31 mouse cellular contexts compared by ENCODE assay signal in genomic region chr17:72657826-72658225, GRCm38 (mm10). TPM values are rescaled to one million over a fixed set of nuclear protein-coding genes. Genes with fewer than 3 reads are reported as not detected.
DNase-seq lines count a peak whose midpoint lies in the region; ATAC-seq lines count a peak whose summit lies in the region.
"Had no signal": no experiment of that assay in that cellular context is flagged by ENCODE, and none has a peak within 500 bp of the region (broad histone marks: within the 10 kb centered on the region; RNA-seq: fewer than 3 reads in every experiment).

No protein-coding gene starts in this region.

- H3K36me3 ChIP-seq in kidney, embryonic 14.5 days (ENCODE audit: control insufficient read depth, insufficient read depth, low read length) = no peaks in the 10 kb centered on the region
- H3K36me3 ChIP-seq in midbrain, embryonic 10.5 days = no peaks in the 10 kb centered on the region
- no peaks in the 10 kb centered on the region for H3K36me3 ChIP-seq in midbrain, embryonic 13.5 days
- H3K36me3 ChIP-seq: forebrain, embryonic 12.5 days; heart, embryonic 10.5 days; heart, embryonic 15.5 days; liver, embryonic 12.5 days; midbrain, embryonic 15.5 days; neural tube, embryonic 12.5 days had no signal

- H3K27ac ChIP-seq in kidney, embryonic 14.5 days (ENCODE audit: low read depth, low read length) = no peak overlapping the region
- peak overlapping the region; percentile 17; the same call in 1 of the 2 replicates for H3K27ac ChIP-seq in midbrain, embryonic 10.5 days (replicated peaks)
- H3K27ac ChIP-seq in midbrain, embryonic 13.5 days = no peak overlapping the region
- H3K27ac ChIP-seq: forebrain, embryonic 12.5 days; heart, embryonic 10.5 days; heart, embryonic 15.5 days; hindbrain, embryonic 14.5 days; kidney, postnatal 0 days; liver, embryonic 12.5 days; midbrain, embryonic 15.5 days; neural tube, embryonic 12.5 days had no signal

- H3K4me3 ChIP-seq in kidney, embryonic 14.5 days (ENCODE audit: low read length) = no peak overlapping the region
- no peak overlapping the region for H3K4me3 ChIP-seq in midbrain, embryonic 10.5 days
- H3K4me3 ChIP-seq in midbrain, embryonic 13.5 days (replicated peaks) = no peak overlapping the region
- H3K4me3 ChIP-seq: erythroblast, embryonic 14.5 days; forebrain, embryonic 12.5 days; heart, embryonic 10.5 days; heart, embryonic 15.5 days; liver, embryonic 12.5 days; midbrain, embryonic 15.5 days; myocyte; neural tube, embryonic 12.5 days had no signal

- H3K27me3 ChIP-seq in kidney, embryonic 14.5 days (ENCODE audit: control insufficient read depth, insufficient read depth, low read length) = no peaks in the 10 kb centered on the region
- H3K27me3 ChIP-seq in midbrain, embryonic 10.5 days (ENCODE audit: low read depth, poor library complexity, severe bottlenecking) = no peaks in the 10 kb centered on the region
- H3K27me3 ChIP-seq in midbrain, embryonic 13.5 days = no peaks in the 10 kb centered on the region
- H3K27me3 ChIP-seq: forebrain, embryonic 12.5 days; heart, embryonic 15.5 days; liver, embryonic 12.5 days; midbrain, embryonic 15.5 days; neural tube, embryonic 12.5 days had no signal

- ATAC-seq in kidney, embryonic 14.5 days (ENCODE audit: low FRiP score, low TSS enrichment) = no peak; the same call in 1 of the 2 replicates
- no peak for ATAC-seq in midbrain, embryonic 13.5 days
- ATAC-seq: forebrain, postnatal 0 days; inflammation-experienced regulatory T-cells, adult 6 months; liver, embryonic 12.5 days; liver, postnatal 0 days; midbrain, embryonic 15.5 days had no signal

- no peaks in the 10 kb centered on the region for H3K4me1 ChIP-seq in kidney, embryonic 14.5 days (ENCODE audit: control insufficient read depth, insufficient read depth, low read length)
- peaks cover 18% of the 10 kb centered on the region for H3K4me1 ChIP-seq in midbrain, embryonic 10.5 days
- peaks cover 17% of the 10 kb centered on the region for H3K4me1 ChIP-seq in midbrain, embryonic 13.5 days (replicated peaks)
- H3K4me1 ChIP-seq: heart, embryonic 15.5 days; liver, embryonic 12.5 days had no signal

- no peaks in the 10 kb centered on the region for H3K9me3 ChIP-seq in kidney, embryonic 14.5 days (ENCODE audit: control insufficient read depth, low read length)
- no peaks in the 10 kb centered on the region for H3K9me3 ChIP-seq in midbrain, embryonic 10.5 days (replicated peaks)
- H3K9me3 ChIP-seq in midbrain, embryonic 13.5 days = no peaks in the 10 kb centered on the region
- H3K9me3 ChIP-seq: forebrain, embryonic 12.5 days; heart, embryonic 10.5 days; heart, embryonic 15.5 days; liver, embryonic 12.5 days; midbrain, embryonic 15.5 days; neural tube, embryonic 12.5 days had no signal

- no peak overlapping the region for H3K9ac ChIP-seq in kidney, embryonic 14.5 days (ENCODE audit: low read depth, low read length)
- no peak overlapping the region for H3K9ac ChIP-seq in midbrain, embryonic 13.5 days (replicated peaks)
- H3K9ac ChIP-seq: forebrain, embryonic 12.5 days; forebrain, postnatal 0 days; heart, embryonic 15.5 days; hindbrain, embryonic 14.5 days; liver, embryonic 12.5 days; liver, postnatal 0 days; midbrain, embryonic 15.5 days; neural tube, embryonic 12.5 days had no signal

- H3K4me2 ChIP-seq in kidney, embryonic 14.5 days (replicated peaks; ENCODE audit: low read depth, low read length) = no peak overlapping the region
- H3K4me2 ChIP-seq in midbrain, embryonic 13.5 days (replicated peaks) = no peak overlapping the region
- H3K4me2 ChIP-seq: forebrain, embryonic 12.5 days; heart, embryonic 15.5 days; hindbrain, embryonic 14.5 days; liver, embryonic 12.5 days; midbrain, embryonic 15.5 days; neural tube, embryonic 12.5 days had no signal

- peak; percentile 35 for DNase-seq in embryo, embryonic 10 days (ENCODE audit: low spot score)
- no peak for DNase-seq in embryo, embryonic 10.5 days (ENCODE audit: low spot score)
- peak; percentile 15 for DNase-seq in kidney, adult 18-20 months
- no peak for DNase-seq in midbrain, embryonic 10.5 days (ENCODE audit: low spot score)
- DNase-seq in mesoderm, embryonic 11.5 days (ENCODE audit: low read depth, low spot score) = peak; percentile 4
- DNase-seq in urinary bladder, postnatal 36 days (ENCODE audit: low spot score in 2 of 2) = no peak
- DNase-seq: adrenal gland, postnatal 10 days; cerebellum, adult 11-12 months; cerebellum, adult 9-11 months; forebrain, postnatal 0 days; gastrocnemius, postnatal 10 days; layer of hippocampus, postnatal 36 days; left cerebral cortex, postnatal 4 days; liver, postnatal 0 days; lung, postnatal 36 days; thymus, postnatal 4 days had no signal

- 68% methylated on average over 8 of the region's 8 CpGs for WGBS in kidney, embryonic 14.5 days
- 64% methylated on average over 8 of the region's 8 CpGs for WGBS in midbrain, embryonic 10.5 days
- WGBS in midbrain, embryonic 13.5 days = 44% methylated on average over 8 of the region's 8 CpGs

RNA-seq across cellular contexts. Expression of gene Alk, which starts 53.4 kb away (rescaled TPM):
- polyA plus RNA-seq in kidney, embryonic 14.5 days (2014; fragmentation: Nextera tagmentation; extraction: Ambion mirVana) = 0.11 and 0.20 TPM in 2 replicates
- 0.21 and 0.57 TPM in 2 replicates for polyA plus RNA-seq in midbrain, embryonic 10.5 days (2016; fragmentation: Nextera tagmentation; extraction: Ambion mirVana)
- 2.7 and 2.9 TPM in 2 replicates for polyA plus RNA-seq in midbrain, embryonic 13.5 days (2015; fragmentation: Nextera tagmentation; extraction: Ambion mirVana)
- polyA plus RNA-seq: C2C12; erythroblast, embryonic 14.5 days; lung, embryonic 16.5 days; myocyte had no signal

Comparison
In these comparisons a context has a peak if more than half of its experiments do, and no peak if none do; other contexts are left out.
1. DNase-seq: peak in embryo, embryonic 10 days (single experiment), kidney, adult 18-20 months (single experiment) and mesoderm, embryonic 11.5 days (single experiment); none in embryo, embryonic 10.5 days (single experiment), midbrain, embryonic 10.5 days (single experiment) and urinary bladder, postnatal 36 days (0 of 2).